Mouse (Mus musculus) gonadal fat pad, adult 2 months (tissue): ENCODE results near the gene Gm6902. TPM values are rescaled to one million over a fixed set of nuclear protein-coding genes. Genes with fewer than 3 reads are reported as not detected.
"Not testable (repeated sequence)": the region's sequence is repeated elsewhere in the genome, so short reads cannot be mapped to it uniquely, and the experiment has no call there.

Experiments
- DNase-seq: peaks from one replicate; pipeline ENCODE4 v3.0.0-alpha.2; 2012; ENCODE audit warnings: low read depth
- polyA plus RNA-seq: library from polyadenylated mRNA; depleted of rRNA; stranded (reverse); fragments of >200 nt; gene quantifications from 2 replicates; pipeline ENCODE4 v1.2.3, GENCODE M21; 2012; rRNA removed

The Gm6902 gene
- not detected in 2 replicates for polyA plus RNA-seq

DNA sequence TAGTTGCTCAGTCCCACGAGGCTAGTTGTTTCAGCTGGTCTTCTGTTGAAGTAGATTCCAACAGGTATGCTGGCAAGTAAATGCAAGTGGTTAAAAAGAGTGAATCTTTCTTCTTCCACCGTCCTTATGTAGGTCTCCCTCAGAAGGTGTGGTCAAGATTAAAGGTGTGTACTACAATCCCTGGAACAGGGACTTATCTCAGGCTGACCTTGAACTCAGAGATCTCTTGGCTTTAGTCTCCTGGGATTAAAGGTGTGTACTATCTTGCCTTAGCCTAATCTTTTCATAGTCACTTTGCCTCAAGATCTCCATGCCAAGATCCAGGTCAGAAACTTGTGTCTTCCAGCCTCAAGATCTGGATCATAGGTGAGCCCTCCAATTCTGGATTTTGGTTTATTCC lies at the start of gene Gm6902:
TSS of gene Gm6902 (minus strand) at position 101 of the 400 bp plus-strand sequence.
- not testable (repeated sequence) for DNase-seq

DNA sequence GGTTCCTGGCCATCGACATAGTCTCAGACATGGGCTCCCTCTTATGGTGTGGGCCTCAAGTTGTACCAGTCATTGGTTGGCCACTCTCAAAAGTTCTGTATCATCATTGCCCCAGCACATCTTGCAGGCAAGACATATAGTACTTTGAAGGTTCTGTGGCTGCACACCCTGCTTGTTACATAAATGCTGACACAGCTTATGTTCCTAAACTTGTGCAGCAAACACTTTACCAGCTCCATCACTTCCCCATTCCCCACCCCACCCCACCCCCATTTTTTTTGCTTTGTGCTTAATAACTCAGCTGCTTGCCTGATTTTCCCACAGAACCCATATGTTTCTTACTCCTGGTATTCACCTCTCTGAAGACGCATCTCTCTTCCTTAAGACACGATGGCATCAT lies 22.2 kb upstream of the Gm6902 start, which contains the start of gene Nlrp4e:
TSS of gene Nlrp4e (plus strand) at position 301 of the 400 bp plus-strand sequence.
- DNase-seq, result not testable (repeated sequence)

DNA sequence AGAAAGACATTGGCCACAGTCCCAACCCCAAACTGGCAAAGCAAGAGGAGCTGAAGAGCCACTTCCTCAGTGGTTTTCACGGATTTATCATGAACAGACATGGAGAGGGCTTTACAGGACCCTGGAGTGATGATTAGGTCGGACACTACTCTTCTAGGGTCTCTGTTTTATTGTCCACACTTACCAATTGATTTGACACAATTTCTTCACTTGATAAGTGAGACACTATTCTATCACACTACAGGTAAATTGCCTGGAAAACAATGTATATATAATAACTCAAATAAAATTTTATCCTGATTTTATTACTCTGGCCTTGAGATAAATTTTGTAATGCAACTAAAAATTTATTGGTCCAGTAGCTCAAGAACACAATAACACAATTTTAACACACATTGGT lies 27.1 kb downstream of the Gm6902 start, which contains the start of gene Vmn1r166:
TSS of gene Vmn1r166 (minus strand) at position 101 of the 400 bp plus-strand sequence.
- DNase-seq, result not testable (repeated sequence)

Other genes with a start within 250 kb of the Gm6902 start
- not detected in 2 replicates for gene Vmn1r163, start 223.4 kb downstream of the Gm6902 start, polyA plus RNA-seq
- not detected in 2 replicates for gene Gm8720, start 211.4 kb downstream of the Gm6902 start, polyA plus RNA-seq
- not detected in 2 replicates for gene Gm10662, start 134.4 kb downstream of the Gm6902 start, polyA plus RNA-seq
- not detected in 2 replicates for gene Vmn1r165, start 61.6 kb downstream of the Gm6902 start, polyA plus RNA-seq
- gene Vmn1r166, start 27.2 kb downstream of the Gm6902 start, polyA plus RNA-seq, result not detected in 2 replicates
- not detected in 2 replicates for gene Nlrp4e, start 22.3 kb upstream of the Gm6902 start, polyA plus RNA-seq
- not detected in 2 replicates for gene Nlrp5, start 107.0 kb upstream of the Gm6902 start, polyA plus RNA-seq
- not detected in 2 replicates for gene Vmn1r167, start 228.3 kb upstream of the Gm6902 start, polyA plus RNA-seq